Mouse (Mus musculus) right cerebral cortex, adult 18-20 months (tissue): Measurements from ENCODE around the gene D430041D05Rik.

ENCODE experiments used
- DNase-seq: peaks from one replicate; pipeline ENCODE4 v3.0.0; 2022; ENCODE audit warnings: mixed read lengths

Gene D430041D05Rik

GRCm38 (mm10) chr2:104260920-104261740 lies 149.7 kb downstream of the D430041D05Rik start:
- no peak for DNase-seq

GRCm38 (mm10) chr2:104256585-104256984 lies 154.2 kb downstream of the D430041D05Rik start:
- DNase-seq = peak; percentile 26

- no peak for DNase-seq
Observed at GRCm38 (mm10) chr2:104254944-104255343, 155.9 kb downstream of the D430041D05Rik start.

- no peak for DNase-seq
Observed at GRCm38 (mm10) chr2:104253341-104253740, 157.5 kb downstream of the D430041D05Rik start.

GRCm38 (mm10) chr2:104251647-104252046 lies 159.2 kb downstream of the D430041D05Rik start:
- DNase-seq = no peak

- DNase-seq = no peak
Observed at GRCm38 (mm10) chr2:104249856-104250255, 161.0 kb downstream of the D430041D05Rik start.

- no peak for DNase-seq
Observed at GRCm38 (mm10) chr2:104246851-104247250, 164.0 kb downstream of the D430041D05Rik start.

GRCm38 (mm10) chr2:104242055-104242454 lies 168.8 kb downstream of the D430041D05Rik start:
- DNase-seq = peak; percentile 42

- DNase-seq = no peak
Observed at GRCm38 (mm10) chr2:104237141-104237540, 173.7 kb downstream of the D430041D05Rik start.

GRCm38 (mm10) chr2:104230444-104230843 lies 180.4 kb downstream of the D430041D05Rik start:
- no peak for DNase-seq

- DNase-seq = peak; percentile 63
Observed at GRCm38 (mm10) chr2:104226057-104226456, 184.8 kb downstream of the D430041D05Rik start.

GRCm38 (mm10) chr2:104219733-104220391 lies 191.0 kb downstream of the D430041D05Rik start:
- no peak for DNase-seq

GRCm38 (mm10) chr2:104218588-104219065 lies 192.2 kb downstream of the D430041D05Rik start:
- DNase-seq = no peak

GRCm38 (mm10) chr2:104218114-104218513 lies 192.7 kb downstream of the D430041D05Rik start:
- no peak for DNase-seq

GRCm38 (mm10) chr2:104209408-104209807 lies 201.4 kb downstream of the D430041D05Rik start:
- no peak for DNase-seq

- no peak for DNase-seq
Observed at GRCm38 (mm10) chr2:104208415-104208814, 202.4 kb downstream of the D430041D05Rik start.

GRCm38 (mm10) chr2:104207948-104208347 lies 202.9 kb downstream of the D430041D05Rik start:
- peak; percentile 86 for DNase-seq

GRCm38 (mm10) chr2:104205623-104206022 lies 205.2 kb downstream of the D430041D05Rik start:
- DNase-seq = peak; percentile 55

GRCm38 (mm10) chr2:104200211-104200610 lies 210.6 kb downstream of the D430041D05Rik start:
- no peak for DNase-seq

- no peak for DNase-seq
Observed at GRCm38 (mm10) chr2:104198186-104198585, 212.6 kb downstream of the D430041D05Rik start.

GRCm38 (mm10) chr2:104197281-104197680 lies 213.5 kb downstream of the D430041D05Rik start:
- no peak for DNase-seq

- no peak for DNase-seq
Observed at GRCm38 (mm10) chr2:104192401-104193141, 218.2 kb downstream of the D430041D05Rik start.

- DNase-seq = no peak
Observed at GRCm38 (mm10) chr2:104191723-104192122, 219.1 kb downstream of the D430041D05Rik start.
